Mouse (Mus musculus) liver, embryonic 13.5 days (tissue): ENCODE data around the gene Chn1. TPM values are rescaled to one million over a fixed set of nuclear protein-coding genes. Genes with fewer than 3 reads are reported as not detected.
A peak's percentile ranks its signal among the peaks of the same experiment; 100 is the strongest.

Source experiments
- ATAC-seq: fragments of 200-750 bp; cut with Nextera tagmentation; 2 replicates; pipeline ENCODE4 v1.8.0; 2017; ENCODE audit warnings: low read depth, mild to moderate bottlenecking, moderate number of reproducible peaks, moderate library complexity
- DNase-seq: peaks from one replicate; pipeline ENCODE4 v3.0.0; 2022
- H3K27ac ChIP-seq: fragments of 300-500 bp; sonication (generic); 2 replicates; pipeline ENCODE4 v1.5.1; 2015; ENCODE audit warnings: moderate library complexity, mild to moderate bottlenecking, inconsistent platforms
- H3K27me3 ChIP-seq: fragments of 300-500 bp; sonication (generic); 2 replicates; pipeline ENCODE4 v1.6.1; 2015; ENCODE audit warnings: mild to moderate bottlenecking, inconsistent platforms
- H3K36me3 ChIP-seq: fragments of 300-500 bp; sonication (generic); 2 replicates; pipeline ENCODE4 v1.6.1; 2015; ENCODE audit warnings: mild to moderate bottlenecking, inconsistent platforms
- H3K4me1 ChIP-seq: fragments of 300-500 bp; sonication (generic); replicated peaks from 2 replicates; pipeline ENCODE4 v1.6.1; 2015; ENCODE audit warnings: inconsistent platforms
- H3K4me2 ChIP-seq: fragments of 300-500 bp; sonication (generic); 2 replicates; pipeline ENCODE4 v1.6.1; 2015; ENCODE audit warnings: inconsistent platforms, mild to moderate bottlenecking, moderate library complexity
- H3K4me3 ChIP-seq: fragments of 300-500 bp; sonication (generic); replicated peaks from 2 replicates; pipeline ENCODE4 v1.5.1; 2015; ENCODE audit warnings: mild to moderate bottlenecking, inconsistent platforms
- H3K9ac ChIP-seq: fragments of 300-500 bp; sonication (generic); 2 replicates; pipeline ENCODE4 v1.6.1; 2015; ENCODE audit warnings: mild to moderate bottlenecking, inconsistent platforms
- H3K9me3 ChIP-seq: fragments of 300-500 bp; sonication (generic); replicated peaks from 2 replicates; pipeline ENCODE4 v1.6.1; 2016; ENCODE audit warnings: inconsistent platforms
- WGBS: fragments of 180-500 bp; shearing (Covaris S2); methylation state at CpG from one replicate; pipeline ENCODE4 v1.1.7; 2015; ENCODE audit not compliant: insufficient replicate concordance; 5-methylcytosine and 5-hydroxymethylcytosine counted together
- polyA plus RNA-seq: library from polyadenylated mRNA; unstranded; fragments of >200 nt; fragmentation: Nextera tagmentation; extraction: Ambion mirVana; gene quantifications from 2 replicates; pipeline ENCODE4 v1.2.1, GENCODE M21; 2015

Chn1 gene
- polyA plus RNA-seq, 1 experiment from 2014 or later: 0.96 TPM

GRCm38 (mm10) chr2:73607146-73607545, 168.0 kb downstream of the Chn1 start:
- H3K9me3 ChIP-seq: no peaks in the 10 kb centered on the region
- H3K4me3 ChIP-seq: no peak overlapping the region
- WGBS: 38% methylated on average over 2 of the region's 2 CpGs
- no peak overlapping the region for H3K4me2 ChIP-seq
- ATAC-seq (no peak), DNase-seq (no peak)
- H3K9ac ChIP-seq: no peak overlapping the region
- 0 out of 2 replicates have a peak, but pooled peaks cover 2% of the 10 kb centered on the region for H3K4me1 ChIP-seq
- H3K27ac ChIP-seq: no peak overlapping the region
- H3K27me3 ChIP-seq: no peaks in the 10 kb centered on the region
- no peaks in the 10 kb centered on the region for H3K36me3 ChIP-seq

DNA sequence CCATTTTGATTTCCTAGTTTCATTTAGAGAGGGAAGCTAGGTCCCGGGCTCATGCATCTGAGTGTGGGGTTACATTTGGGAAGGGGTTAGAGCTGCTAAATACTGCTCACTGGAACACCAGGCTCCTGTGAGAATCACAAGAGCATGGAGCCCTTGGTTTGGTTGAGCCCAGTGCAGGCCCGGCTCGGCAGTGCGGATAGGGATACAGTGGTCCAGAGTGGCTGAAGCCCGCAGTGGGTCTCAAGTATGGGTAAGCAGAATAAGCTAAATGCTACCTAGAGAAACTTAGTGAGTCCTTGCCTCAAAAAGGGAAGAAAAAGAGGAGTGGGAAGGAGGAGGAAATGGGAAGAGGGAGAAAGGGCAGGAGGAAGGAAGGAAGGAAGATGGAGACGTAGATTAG, 168.5 kb downstream of the Chn1 start:
- H3K4me2 ChIP-seq: no peak overlapping the region
- H3K4me3 ChIP-seq: no peak overlapping the region
- H3K27ac ChIP-seq: no peak overlapping the region
- no peaks in the 10 kb centered on the region for H3K36me3 ChIP-seq
- H3K4me1 ChIP-seq: 0 out of 2 replicates have a peak, but pooled peaks cover 2% of the 10 kb centered on the region
- no peaks in the 10 kb centered on the region for H3K27me3 ChIP-seq
- no peak for DNase-seq
- no peaks in the 10 kb centered on the region for H3K9me3 ChIP-seq
- WGBS: 78% methylated on average over 6 of the region's 6 CpGs
- no peak overlapping the region for H3K9ac ChIP-seq
- no peak for ATAC-seq

DNA sequence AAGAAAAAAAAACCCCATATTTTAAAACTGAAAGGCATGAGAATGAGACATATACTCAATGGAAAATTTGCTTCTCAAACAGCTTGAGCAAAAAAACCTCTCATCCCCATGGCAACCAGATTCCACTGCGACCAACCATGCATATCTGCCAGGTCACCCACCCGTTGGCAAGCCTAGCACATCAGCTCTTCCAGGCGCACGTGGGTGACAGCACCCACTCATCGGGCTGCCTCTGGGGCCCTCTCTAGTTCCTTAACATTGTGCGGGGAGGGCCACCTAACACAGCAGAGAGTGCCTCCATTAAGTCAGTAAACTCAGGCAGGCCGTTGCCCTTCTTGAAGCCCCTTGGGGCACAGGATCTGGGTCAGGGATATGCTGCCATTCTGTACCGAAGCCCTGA, 170.1 kb downstream of the Chn1 start:
- ATAC-seq (no peak), DNase-seq (no peak)
- 65% methylated on average over 8 of the region's 8 CpGs for WGBS
- Histone ChIP-seq H3K9me3 (no peaks in the 10 kb centered on the region), H3K4me2 (no peak overlapping the region), H3K27ac (no peak overlapping the region), H3K4me1 (0 out of 2 replicates have a peak, but pooled peaks cover 2% of the 10 kb centered on the region), H3K4me3 (no peak overlapping the region), H3K9ac (no peak overlapping the region), H3K27me3 (no peaks in the 10 kb centered on the region), H3K36me3 (no peaks in the 10 kb centered on the region)

DNA sequence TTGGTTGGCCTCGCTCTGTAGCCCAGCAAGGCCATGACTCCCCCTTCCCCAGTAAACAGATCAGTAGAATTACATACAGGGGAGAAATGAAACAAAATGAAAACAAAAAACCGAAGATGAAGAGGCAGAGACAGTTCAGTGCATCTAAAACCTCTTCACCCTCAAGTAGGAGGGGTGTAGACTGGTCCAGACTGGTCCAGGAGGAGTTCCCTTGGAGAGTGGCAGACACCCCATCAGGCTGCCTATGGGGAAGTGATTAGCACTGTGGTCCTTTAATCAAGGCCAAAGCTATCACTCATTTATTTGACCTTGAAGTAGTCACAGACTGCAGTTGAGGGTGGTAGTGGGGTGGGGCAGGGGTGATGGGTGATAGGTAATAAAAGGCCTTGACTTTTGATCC, 170.6 kb downstream of the Chn1 start:
- no peak overlapping the region for H3K4me3 ChIP-seq
- H3K4me1 ChIP-seq: 0 out of 2 replicates have a peak, but pooled peaks cover 2% of the 10 kb centered on the region
- H3K9me3 ChIP-seq: no peaks in the 10 kb centered on the region
- DNase-seq (no peak), ATAC-seq (no peak)
- no peaks in the 10 kb centered on the region for H3K27me3 ChIP-seq
- H3K4me2 ChIP-seq: no peak overlapping the region
- 48% methylated on average over 2 of the region's 2 CpGs for WGBS
- no peak overlapping the region for H3K9ac ChIP-seq
- H3K36me3 ChIP-seq: no peaks in the 10 kb centered on the region
- no peak overlapping the region for H3K27ac ChIP-seq

DNA sequence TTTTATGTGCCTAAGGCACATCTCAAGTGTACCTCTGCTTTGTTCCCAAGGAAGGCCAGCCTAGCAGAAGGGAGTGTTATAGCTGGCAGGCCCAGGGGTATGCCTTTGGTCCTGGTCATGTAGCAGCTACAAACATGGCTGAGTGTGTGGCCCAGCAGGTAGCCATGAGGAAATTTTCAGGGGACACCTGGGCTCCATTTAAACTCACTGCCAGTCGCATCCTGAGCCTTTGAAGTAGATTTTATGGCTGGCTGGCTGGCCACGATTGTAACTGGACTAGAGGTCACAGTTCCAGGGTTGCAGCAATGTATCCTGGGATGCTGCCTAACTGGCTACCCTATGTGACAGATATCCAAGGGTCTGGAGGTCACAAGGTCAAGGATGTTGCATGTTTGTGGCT, 174.5 kb downstream of the Chn1 start:
- 48% methylated on average over 2 of the region's 2 CpGs for WGBS
- Histone ChIP-seq H3K9me3 (no peaks in the 10 kb centered on the region), H3K27ac (no peak overlapping the region), H3K36me3 (no peaks in the 10 kb centered on the region), H3K4me2 (no peak overlapping the region), H3K4me1 (peaks cover 6% of the 10 kb centered on the region; the same call in 1 of the 2 replicates), H3K4me3 (no peak overlapping the region), H3K27me3 (no peaks in the 10 kb centered on the region), H3K9ac (no peak overlapping the region)
- no peak for ATAC-seq
- no peak for DNase-seq

GRCm38 (mm10) chr2:73597772-73598171, 177.4 kb downstream of the Chn1 start:
- DNase-seq (no peak), ATAC-seq (no peak)
- H3K27me3 ChIP-seq: no peaks in the 10 kb centered on the region
- no peak overlapping the region for H3K27ac ChIP-seq
- 71% methylated on average over 11 of the region's 11 CpGs for WGBS
- no peaks in the 10 kb centered on the region for H3K9me3 ChIP-seq
- H3K4me2 ChIP-seq: no peak overlapping the region
- peaks cover 6% of the 10 kb centered on the region; the same call in 1 of the 2 replicates for H3K4me1 ChIP-seq
- H3K36me3 ChIP-seq: no peaks in the 10 kb centered on the region
- no peak overlapping the region for H3K9ac ChIP-seq
- H3K4me3 ChIP-seq: no peak overlapping the region

DNA sequence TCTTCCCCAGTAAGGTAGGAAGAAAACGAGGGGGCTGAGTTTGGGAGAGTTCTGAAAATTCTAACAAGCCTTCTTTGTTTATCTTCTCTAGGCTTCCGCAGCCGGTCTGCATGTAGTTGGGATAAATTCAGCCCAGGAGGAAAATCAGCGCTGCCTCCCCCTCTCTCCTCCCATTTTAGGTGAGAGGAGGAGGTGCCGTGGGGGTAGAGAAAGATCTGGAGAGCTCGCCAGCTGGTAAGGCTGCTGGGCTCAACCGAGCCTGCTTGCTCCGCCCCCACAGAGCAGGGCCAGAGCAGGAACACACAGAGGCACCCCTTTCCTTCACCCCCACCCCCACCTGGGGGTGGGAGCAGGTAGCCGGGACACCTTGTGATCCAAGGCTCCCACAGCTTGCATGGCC, 178.4 kb downstream of the Chn1 start:
- Histone ChIP-seq H3K9me3 (no peaks in the 10 kb centered on the region), H3K4me1 (peaks cover 6% of the 10 kb centered on the region; the same call in 1 of the 2 replicates), H3K36me3 (no peaks in the 10 kb centered on the region), H3K4me2 (peak overlapping the region; percentile 35), H3K27ac (no peak overlapping the region), H3K4me3 (no peak overlapping the region), H3K9ac (no peak overlapping the region), H3K27me3 (no peaks in the 10 kb centered on the region)
- WGBS: 11% methylated on average over 9 of the region's 9 CpGs
- DNase-seq (no peak), ATAC-seq (no peak)

- peak overlapping the region; percentile 35; the same call in 1 of the 2 replicates for H3K4me2 ChIP-seq
- no peak overlapping the region for H3K4me3 ChIP-seq
- ATAC-seq (no peak), DNase-seq (no peak)
- WGBS: 49% methylated on average over 5 of the region's 5 CpGs
- H3K9me3 ChIP-seq: no peaks in the 10 kb centered on the region
- peaks cover 6% of the 10 kb centered on the region; the same call in 1 of the 2 replicates for H3K4me1 ChIP-seq
- no peak overlapping the region for H3K9ac ChIP-seq
- H3K36me3 ChIP-seq: no peaks in the 10 kb centered on the region
- H3K27ac ChIP-seq: no peak overlapping the region
- no peaks in the 10 kb centered on the region for H3K27me3 ChIP-seq
These were observed 178.8 kb downstream of the Chn1 start for GRCm38 (mm10) chr2:73596326-73596725.

DNA sequence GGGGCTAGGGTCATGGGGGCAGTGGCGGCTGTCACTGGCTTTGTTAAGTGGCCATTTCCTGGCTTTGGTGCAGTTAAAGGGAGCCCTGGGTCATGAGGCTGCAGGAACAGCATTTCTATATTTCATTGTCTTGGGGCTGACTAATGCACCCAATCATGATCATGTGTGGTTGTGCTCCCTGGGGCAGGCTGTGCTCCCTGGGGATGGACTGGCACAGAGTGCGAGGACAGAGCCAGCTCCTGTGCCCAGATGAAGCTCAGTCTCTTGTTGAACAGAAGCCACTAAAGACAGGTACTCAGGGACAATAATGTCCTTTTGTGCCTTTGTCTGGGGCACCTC, 182.1 kb downstream of the Chn1 start:
- no peak for ATAC-seq
- WGBS: 59% methylated on average over 2 of the region's 2 CpGs
- no peaks in the 10 kb centered on the region for H3K9me3 ChIP-seq
- no peak for DNase-seq
- H3K27me3 ChIP-seq: no peaks in the 10 kb centered on the region
- H3K4me1 ChIP-seq: peaks cover 6% of the 10 kb centered on the region; the same call in 1 of the 2 replicates
- no peak overlapping the region for H3K9ac ChIP-seq
- no peak overlapping the region for H3K4me3 ChIP-seq
- no peaks in the 10 kb centered on the region for H3K36me3 ChIP-seq
- no peak overlapping the region for H3K27ac ChIP-seq
- no peak overlapping the region for H3K4me2 ChIP-seq

DNA sequence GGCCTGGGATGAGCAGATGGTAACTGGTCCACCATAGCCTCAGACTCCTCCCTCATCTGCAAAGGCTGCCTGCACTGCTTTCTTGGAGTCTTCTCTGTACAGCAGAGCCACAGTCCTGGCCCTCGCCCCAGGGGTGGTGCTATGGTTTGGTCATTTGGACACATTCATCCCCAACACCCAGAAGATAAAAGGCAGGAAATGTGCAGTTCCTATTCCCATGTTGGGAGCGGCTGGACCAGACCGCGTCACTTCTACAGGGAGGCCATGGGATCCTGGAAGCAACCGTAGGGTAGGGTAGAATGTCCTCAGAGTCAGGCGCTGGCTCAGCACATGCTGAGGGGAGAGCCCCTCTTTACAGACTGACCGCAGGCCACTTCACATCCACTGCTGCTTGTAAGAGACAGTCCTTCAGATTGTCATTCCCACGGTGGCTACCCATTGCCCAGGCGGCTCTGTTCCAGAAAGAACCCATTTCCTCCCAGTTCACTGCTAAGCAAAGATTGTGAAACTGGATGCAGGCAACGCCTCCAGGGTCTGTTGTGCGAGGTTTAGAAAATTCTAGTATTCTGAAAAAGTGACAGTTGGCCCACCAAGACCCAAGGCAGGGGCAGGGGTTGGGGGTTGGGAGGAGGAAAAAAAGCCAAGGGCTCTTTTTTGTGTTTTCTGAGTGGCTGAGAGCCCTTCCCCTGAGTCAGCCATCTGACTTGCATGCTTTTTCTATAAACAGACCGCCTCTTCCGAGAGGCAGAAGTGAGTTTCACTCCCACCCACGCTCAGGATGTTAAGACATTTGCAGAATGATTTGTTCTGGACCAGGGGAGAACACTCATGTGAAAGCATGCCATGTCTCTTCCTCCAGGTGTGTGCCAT, 182.7 kb downstream of the Chn1 start:
- WGBS: 45% methylated on average over 14 of the region's 14 CpGs
- DNase-seq (no peak), ATAC-seq (no peak)
- Histone ChIP-seq H3K27ac (no peak overlapping the region), H3K4me3 (no peak overlapping the region), H3K4me1 (peaks cover 6% of the 10 kb centered on the region; the same call in 1 of the 2 replicates), H3K36me3 (no peaks in the 10 kb centered on the region), H3K4me2 (no peak overlapping the region; the same call in 1 of the 2 replicates), H3K27me3 (no peaks in the 10 kb centered on the region), H3K9me3 (no peaks in the 10 kb centered on the region), H3K9ac (no peak overlapping the region)

DNA sequence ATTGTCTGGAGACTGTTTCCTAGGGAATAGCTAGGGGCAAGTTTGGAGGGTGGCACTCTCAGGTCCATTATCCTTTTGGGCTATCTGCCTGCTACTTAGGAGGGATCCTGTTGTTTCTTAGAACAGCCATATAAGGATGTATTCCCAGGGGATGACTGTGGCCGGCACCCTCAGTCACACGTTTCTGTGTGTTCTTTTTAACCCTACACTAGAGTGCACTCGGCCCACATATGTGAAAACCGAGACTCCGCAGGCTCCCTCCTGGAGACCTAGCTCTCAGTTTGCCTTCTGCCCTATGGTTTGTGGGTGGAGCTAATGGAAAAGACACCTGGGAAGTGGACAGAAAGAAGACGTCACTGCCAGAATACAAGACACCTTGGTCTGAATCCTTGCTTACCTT, 183.9 kb downstream of the Chn1 start:
- WGBS: 52% methylated on average over 6 of the region's 6 CpGs
- ATAC-seq (no peak), DNase-seq (no peak)

DNA sequence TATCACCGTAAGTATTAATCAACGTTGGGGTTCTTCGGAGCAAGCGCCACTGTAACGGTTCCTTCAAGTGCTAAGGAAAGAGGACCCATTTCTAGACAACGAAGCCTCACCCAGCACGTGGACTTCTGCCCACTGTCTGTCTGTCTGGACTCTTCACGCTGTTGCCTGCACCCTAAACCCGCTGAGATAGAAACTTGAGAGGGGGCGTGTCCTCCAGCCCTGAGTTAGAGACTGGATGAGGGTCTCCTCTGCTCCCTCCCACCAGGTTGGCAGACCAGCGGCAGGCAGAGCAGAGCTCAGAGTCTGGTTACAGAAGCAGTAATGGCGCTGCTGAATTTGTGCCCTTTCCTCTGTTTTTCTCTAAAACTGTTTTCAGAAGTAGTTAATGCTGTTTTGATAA, 185.0 kb downstream of the Chn1 start:
- Histone ChIP-seq H3K4me1 (0 out of 2 replicates have a peak, but pooled peaks cover 4% of the 10 kb centered on the region), H3K27me3 (peaks cover 6% of the 10 kb centered on the region), H3K9me3 (no peaks in the 10 kb centered on the region), H3K36me3 (no peaks in the 10 kb centered on the region), H3K4me2 (0 out of 2 replicates have a peak overlapping the region, but pooled peaks have one; percentile 12), H3K9ac (no peak overlapping the region), H3K27ac (no peak overlapping the region), H3K4me3 (no peak overlapping the region)
- DNase-seq (no peak), ATAC-seq (no peak)
- 15% methylated on average over 12 of the region's 12 CpGs for WGBS

More for the DNA sequence above, 183.9 kb downstream of the Chn1 start:
- H3K9me3 ChIP-seq: no peaks in the 10 kb centered on the region
- no peak overlapping the region for H3K9ac ChIP-seq
- no peaks in the 10 kb centered on the region for H3K4me1 ChIP-seq
- no peak overlapping the region for H3K4me2 ChIP-seq
- H3K27ac ChIP-seq: no peak overlapping the region
- H3K36me3 ChIP-seq: no peaks in the 10 kb centered on the region
- H3K27me3 ChIP-seq: peaks cover 4% of the 10 kb centered on the region
- no peak overlapping the region for H3K4me3 ChIP-seq
